Mouse (Mus musculus) ES-CJ7 (cell line): Measurements from ENCODE around the gene Arhgef10l.

Source experiments
- DNase-seq: peaks from one replicate; pipeline ENCODE4 v3.0.0; 2011; ENCODE audit warnings: low read depth, low spot score

Arhgef10l gene

GRCm38 (mm10) chr4:140467254-140467791 lies 198.5 kb downstream of the Arhgef10l start:
- DNase-seq: no peak
